Mouse (Mus musculus): ENCODE measurements around the gene Ppil1. TPM values are rescaled to one million over a fixed set of nuclear protein-coding genes. Genes with fewer than 3 reads are reported as not detected.
A peak's percentile ranks its signal among the peaks of the same experiment; 100 is the strongest.
"Not testable (repeated sequence)": the region's sequence is repeated elsewhere in the genome, so short reads cannot be mapped to it uniquely, and the experiment has no call there.

The Ppil1 gene
- total RNA-seq, 1 experiment from 2014 or later = 69.8 TPM

DNA sequence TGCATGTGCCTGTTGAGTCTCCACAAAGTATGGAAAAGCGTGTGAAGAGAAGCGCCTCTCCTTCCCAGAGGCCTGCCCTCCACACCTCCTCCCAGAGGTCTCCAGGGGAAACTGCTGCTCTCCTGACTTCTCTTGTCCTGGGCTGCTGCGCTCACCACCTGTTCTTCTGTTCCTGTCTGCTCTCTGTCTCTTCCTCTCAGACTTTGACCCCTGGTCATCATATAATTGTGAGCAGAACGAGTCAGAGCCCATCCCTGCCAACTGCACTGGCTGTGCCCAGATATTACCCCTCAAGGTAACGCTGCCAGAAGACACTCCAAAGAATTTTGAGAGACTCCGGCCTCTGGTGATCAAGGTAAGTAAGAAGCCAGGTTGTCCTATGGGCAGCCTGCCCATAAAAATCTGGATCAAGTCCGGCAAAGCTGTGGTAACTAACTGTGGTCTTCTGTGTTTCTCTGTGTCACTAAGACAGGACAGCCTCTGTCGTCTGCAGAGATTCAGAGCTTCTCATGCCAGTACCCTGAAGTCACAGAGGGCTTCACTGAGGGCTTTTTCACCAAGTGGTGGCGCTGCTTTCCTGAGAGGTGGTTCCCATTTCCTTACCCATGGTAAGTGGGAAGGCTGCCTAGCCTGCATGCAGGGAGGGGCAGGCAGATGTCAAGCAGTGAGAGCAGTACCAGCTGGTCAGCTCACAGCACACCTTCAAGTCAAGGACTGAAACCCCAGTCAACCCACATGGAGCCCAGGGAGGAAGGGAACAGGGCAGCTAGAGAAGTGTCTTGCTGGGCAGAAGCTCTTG, 30.0 kb upstream of the Ppil1 start:
- ATAC-seq (replicated peaks in 1 of 2; ENCODE audit: insufficient read depth in 1 of 2, low FRiP score in 2 of 2, low TSS enrichment in 1 of 2, low read depth in 1 of 2, poor library complexity in 2 of 2, severe bottlenecking in 2 of 2) = no peak

DNA sequence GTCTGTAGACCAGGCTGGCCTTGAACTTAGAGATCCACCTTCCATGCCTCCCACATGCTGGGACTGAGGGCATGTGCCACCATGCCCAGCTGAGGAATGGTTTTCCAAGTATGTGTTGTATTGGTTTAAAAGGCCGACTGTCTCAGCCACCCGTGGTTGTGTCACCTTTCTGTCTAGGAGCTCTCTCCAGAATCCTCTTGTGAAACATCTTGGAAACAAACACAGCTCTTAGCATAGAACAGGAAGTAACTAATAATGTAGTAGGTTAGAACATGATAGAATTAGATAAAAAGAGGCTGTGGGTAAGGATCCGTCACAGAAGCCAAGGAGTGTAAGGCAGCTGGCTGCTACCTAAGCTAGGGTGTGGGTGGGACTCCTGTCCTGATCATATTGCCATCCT, 29.0 kb upstream of the Ppil1 start:
- ATAC-seq (replicated peaks in 1 of 2; ENCODE audit: insufficient read depth in 1 of 2, low FRiP score in 2 of 2, low TSS enrichment in 1 of 2, low read depth in 1 of 2, poor library complexity in 2 of 2, severe bottlenecking in 2 of 2) = no peak

DNA sequence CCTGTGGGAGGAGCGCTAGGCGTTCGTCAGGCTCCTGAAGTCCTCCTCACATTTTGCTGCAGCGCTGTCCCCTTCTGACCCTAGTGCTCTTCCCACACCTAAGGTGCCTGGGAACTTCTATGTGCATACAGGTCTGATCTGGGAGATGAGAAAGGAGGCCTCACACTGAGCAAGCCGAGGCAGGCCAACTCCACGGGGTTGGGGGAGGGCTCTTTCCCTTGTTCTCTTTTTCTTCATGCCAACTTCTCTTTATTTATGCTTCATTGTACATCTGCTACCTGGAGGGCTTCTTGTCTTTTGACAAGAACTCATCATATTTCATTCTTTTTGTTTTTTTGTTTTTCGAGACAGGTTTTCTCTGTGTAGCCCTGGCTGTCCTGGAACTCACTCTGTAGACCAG, 27.8 kb upstream of the Ppil1 start:
- no peak for ATAC-seq (replicated peaks in 1 of 2; ENCODE audit: insufficient read depth in 1 of 2, low FRiP score in 2 of 2, low TSS enrichment in 1 of 2, low read depth in 1 of 2, poor library complexity in 2 of 2, severe bottlenecking in 2 of 2)

DNA sequence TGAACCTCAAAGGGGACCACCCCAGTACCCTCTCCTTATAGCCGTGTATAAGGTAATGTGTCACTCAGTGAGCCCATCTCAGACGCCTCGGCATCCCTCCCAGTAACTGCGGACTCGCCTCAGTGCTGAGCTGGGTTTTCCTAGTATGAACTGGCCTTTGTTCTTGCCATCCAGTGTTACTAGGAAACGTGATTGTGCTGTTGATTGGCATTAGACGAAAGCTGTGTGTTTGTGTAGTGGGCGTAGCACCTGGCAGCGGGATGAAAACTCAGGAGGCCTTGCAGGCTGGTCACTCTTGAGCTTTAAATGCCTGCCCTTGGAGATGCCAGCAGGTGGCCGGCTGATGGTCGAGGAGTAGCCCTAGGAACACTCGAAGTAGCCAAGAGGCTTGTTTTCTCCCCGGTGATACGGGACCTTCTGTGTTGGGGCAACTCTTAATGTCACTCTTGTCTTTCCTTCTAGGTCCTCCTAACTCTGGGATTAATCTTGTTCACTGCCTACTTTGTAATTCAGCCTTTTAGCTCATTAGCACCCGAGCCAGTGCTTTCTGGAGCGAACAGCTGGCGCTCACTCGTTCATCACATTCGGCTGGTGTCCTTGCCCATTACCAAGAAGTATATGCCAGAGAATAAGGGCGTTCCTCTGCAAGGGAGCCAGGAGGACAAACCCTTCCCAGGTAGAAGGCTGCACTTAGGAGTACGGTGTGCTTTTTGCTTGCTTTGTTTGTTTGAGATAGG, 18.4 kb upstream of the Ppil1 start:
- ATAC-seq (replicated peaks in 1 of 2; ENCODE audit: insufficient read depth in 1 of 2, low FRiP score in 2 of 2, low TSS enrichment in 1 of 2, low read depth in 1 of 2, poor library complexity in 2 of 2, severe bottlenecking in 2 of 2) = no peak

DNA sequence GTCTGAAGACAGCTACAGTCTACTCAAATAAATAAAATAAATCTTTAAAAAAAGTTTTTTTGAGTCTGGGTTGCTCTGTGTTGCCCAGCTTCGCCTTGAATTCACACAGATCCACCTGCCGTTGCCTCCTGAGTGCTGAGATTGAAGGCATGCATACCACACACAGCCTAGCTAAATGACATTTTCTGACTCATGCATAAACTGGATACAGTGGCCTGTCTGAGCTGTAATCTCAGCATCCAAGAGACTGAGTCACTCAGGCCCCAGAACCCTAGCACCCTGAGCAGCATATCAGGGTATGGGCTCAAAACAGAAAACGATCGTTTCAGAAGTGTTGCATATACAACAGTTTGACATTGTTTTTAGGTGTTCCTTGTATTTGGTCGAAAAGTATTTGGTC, 17.6 kb upstream of the Ppil1 start:
- no peak for ATAC-seq (replicated peaks in 1 of 2; ENCODE audit: insufficient read depth in 1 of 2, low FRiP score in 2 of 2, low TSS enrichment in 1 of 2, low read depth in 1 of 2, poor library complexity in 2 of 2, severe bottlenecking in 2 of 2)

DNA sequence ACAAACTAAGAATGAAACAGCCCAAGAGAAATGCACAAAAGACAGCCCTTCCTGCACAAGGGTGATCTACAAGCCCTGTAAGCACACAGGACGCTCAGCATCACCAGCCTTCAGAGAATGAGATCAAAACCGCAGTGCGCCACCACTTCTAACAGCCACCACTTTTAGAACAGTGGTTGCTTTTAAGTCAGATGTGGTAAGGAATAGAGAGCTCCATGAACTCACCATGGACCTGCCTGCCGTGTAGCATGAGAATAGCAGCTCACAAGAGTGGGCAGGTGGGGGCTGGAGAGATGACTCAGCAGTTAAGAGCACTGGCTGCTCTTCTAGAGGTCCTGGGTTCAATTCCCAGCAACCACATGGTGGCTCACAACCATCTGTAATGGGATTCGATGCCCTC, 16.4 kb upstream of the Ppil1 start:
- ATAC-seq (replicated peaks in 1 of 2; ENCODE audit: insufficient read depth in 1 of 2, low FRiP score in 2 of 2, low TSS enrichment in 1 of 2, low read depth in 1 of 2, poor library complexity in 2 of 2, severe bottlenecking in 2 of 2) = no peak

DNA sequence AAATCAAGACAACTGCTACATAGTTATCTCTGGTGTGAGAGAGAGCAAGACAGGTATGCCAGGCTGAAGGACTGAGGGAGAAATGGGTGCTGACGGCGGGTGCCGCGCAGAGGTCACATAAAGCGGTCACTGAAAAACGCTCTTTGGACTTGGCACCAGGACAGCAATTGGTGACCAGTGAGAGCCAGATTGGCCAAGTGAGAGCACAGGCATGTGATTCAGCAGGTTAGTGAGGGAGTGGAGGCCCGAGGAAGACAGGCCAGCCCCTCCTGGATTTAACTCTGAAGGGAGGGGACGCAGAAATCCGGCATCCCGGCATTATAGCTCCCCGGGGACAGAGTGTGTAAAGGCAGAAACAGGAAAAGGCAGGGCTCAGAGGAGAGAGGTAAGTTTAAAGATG, 9.9 kb upstream of the Ppil1 start:
- no peak for ATAC-seq (replicated peaks in 1 of 2; ENCODE audit: insufficient read depth in 1 of 2, low FRiP score in 2 of 2, low TSS enrichment in 1 of 2, low read depth in 1 of 2, poor library complexity in 2 of 2, severe bottlenecking in 2 of 2)

DNA sequence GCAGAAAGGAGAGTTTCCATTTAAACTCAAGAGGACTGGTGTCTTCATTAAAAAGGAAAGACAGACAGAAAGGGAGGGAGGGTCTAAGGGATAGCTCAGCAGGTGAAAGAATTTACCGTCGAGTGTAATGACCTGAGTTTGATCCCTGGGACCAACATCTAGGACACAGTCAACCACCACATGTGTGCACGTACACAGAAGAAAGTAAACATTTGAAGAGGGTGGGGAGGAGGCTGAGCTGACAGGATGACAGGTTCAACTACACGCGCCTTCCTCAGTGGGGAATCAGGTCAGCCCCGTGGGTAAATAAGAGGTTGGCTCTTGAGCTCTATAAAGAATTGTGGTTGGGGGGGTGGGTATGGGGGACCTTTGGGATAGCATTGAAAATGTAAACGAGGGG, 9.2 kb upstream of the Ppil1 start:
- ATAC-seq (replicated peaks in 1 of 2; ENCODE audit: insufficient read depth in 1 of 2, low FRiP score in 2 of 2, low TSS enrichment in 1 of 2, low read depth in 1 of 2, poor library complexity in 2 of 2, severe bottlenecking in 2 of 2) = no peak

DNA sequence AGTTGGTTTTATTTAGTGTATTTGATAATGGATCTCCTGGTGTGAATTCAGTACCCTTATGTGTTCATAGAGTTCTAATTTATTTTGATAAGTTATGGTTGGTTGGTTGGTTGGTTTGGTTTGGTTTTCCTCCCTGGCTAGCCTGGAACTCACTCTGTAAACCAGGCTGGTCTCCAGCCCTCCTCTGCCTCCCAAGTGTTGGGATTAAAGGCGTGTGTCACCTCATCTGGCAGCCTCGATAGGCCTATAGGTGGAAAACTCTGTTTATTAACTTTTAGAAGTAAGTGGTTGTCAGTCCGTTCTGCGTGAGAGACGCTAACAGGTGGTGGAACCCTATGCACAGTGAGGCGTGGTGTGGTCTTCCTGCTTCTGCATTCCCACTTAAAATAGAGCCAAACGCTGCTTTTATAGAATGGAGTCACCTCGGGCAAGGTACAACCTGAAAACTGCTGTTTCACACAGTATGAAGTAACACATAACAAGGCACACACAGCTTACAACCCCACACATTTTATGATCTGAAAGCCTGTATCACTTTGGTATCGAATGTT, 6.2 kb upstream of the Ppil1 start:
- ATAC-seq (replicated peaks in 1 of 2; ENCODE audit: insufficient read depth in 1 of 2, low FRiP score in 2 of 2, low TSS enrichment in 1 of 2, low read depth in 1 of 2, poor library complexity in 2 of 2, severe bottlenecking in 2 of 2) = no peak

DNA sequence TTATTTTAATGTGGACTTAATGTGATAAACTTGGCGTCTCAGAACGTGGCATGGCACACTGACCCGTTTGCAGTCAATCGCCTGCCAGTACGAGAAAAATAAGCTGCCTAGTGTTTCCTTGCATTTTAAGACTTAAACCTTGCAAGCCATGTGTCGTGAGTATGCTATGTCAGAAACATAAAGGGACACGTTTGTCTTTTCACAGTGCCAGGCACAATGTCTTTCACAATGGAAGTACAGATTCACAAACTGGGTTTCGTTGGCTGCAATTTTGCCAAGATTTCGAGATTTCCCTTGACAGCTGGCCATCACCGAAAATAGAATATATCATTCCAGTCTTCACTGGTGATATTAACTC, 5.3 kb upstream of the Ppil1 start:
- ATAC-seq (replicated peaks in 1 of 2; ENCODE audit: insufficient read depth in 1 of 2, low FRiP score in 2 of 2, low TSS enrichment in 1 of 2, low read depth in 1 of 2, poor library complexity in 2 of 2, severe bottlenecking in 2 of 2) = no peak

DNA sequence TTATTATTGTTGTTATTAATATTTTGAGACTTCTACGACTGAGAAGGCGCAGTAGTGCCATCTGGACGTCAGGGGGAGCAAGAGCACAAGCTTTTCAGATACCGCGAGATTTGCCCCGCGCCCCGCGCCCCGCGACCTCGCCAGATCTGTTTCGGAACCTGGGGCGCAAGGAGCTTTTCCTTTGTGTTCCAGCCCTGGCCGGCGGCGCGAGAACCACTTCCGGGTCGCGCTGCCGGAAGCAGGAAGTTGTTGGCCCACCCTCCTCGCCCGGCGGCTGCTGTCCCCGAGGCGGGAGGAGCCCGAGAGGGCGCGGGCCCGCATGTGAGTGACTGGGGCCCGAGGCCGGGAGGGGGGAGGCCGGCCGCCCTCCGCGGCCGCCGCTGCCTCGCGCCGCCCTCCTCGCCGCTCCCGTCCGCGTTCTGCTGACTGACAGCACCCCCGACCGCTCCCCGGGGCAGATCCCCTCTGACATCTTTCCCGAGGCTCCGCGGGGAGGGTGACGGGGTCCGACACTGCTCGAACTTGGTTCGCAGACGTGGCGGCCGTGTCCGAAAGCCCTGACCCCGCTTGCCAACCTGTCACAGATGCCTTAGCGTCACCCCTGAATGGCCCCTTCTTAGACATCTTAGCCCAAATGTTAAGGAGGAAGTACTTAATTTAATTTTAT, 4.8 kb upstream of the Ppil1 start, which contains the start of gene BC004004:
Gene BC004004 (plus strand): TSS at position 107 of the 667 bp plus-strand sequence.
- ATAC-seq (replicated peaks in 1 of 2; ENCODE audit: insufficient read depth in 1 of 2, low FRiP score in 2 of 2, low TSS enrichment in 1 of 2, low read depth in 1 of 2, poor library complexity in 2 of 2, severe bottlenecking in 2 of 2) = peak; percentile 89 to 92

DNA sequence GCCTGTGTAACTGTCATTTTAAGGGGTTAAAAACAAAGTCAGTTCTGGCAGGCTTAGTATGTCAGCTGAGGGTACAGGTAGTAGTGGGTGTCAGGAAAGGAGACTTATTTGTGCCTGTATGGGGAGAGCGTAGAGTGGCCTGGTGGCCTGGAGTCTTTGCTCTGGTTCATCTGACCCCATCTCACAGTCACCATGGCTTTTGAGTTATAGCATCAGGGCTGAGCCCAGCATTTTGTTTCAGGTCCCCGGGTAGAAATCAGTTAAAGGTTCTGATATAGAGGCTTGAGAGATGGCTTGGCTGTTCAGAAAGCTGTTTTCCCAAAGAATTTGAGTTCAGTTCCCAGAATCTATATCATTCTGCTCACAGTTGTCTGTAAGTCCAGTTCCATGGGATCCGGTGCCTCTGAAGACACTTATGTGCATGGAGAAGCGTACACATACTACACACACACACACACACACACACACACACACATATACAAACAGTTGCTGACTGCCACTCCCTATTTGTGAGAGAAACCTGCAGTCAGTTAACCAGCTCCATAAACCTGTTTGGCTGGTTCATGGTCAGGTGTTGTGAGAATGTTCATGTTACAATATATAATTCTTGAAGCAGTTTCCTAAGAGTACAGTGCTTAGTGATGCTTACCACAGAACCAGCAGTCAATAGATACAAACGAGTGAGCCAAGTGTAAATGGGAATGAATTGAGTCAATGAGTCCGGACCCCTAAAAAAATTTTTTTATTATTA, 4.1 kb upstream of the Ppil1 start:
- ATAC-seq (replicated peaks in 1 of 2; ENCODE audit: insufficient read depth in 1 of 2, low FRiP score in 2 of 2, low TSS enrichment in 1 of 2, low read depth in 1 of 2, poor library complexity in 2 of 2, severe bottlenecking in 2 of 2) = no peak

DNA sequence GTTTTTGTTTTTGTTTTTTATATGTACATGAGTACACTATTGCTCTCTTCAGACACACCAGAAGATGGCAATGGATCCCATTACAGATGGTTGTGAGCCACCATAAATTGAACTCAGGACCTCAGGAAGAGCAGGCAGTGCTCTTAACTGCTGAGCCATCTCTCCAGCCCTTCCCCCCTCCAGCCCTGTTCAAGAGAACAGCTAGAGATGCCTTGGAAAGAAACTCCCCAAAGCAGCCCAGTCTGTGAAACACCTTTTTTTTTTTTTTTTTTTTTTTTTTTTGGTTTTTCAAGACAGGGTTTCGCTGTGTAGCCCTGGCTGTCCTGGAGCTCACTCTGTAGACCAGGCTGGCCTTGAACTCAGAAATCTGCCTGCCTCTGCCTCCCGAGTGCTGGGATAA, 3.1 kb upstream of the Ppil1 start:
- ATAC-seq (replicated peaks in 1 of 2; ENCODE audit: insufficient read depth in 1 of 2, low FRiP score in 2 of 2, low TSS enrichment in 1 of 2, low read depth in 1 of 2, poor library complexity in 2 of 2, severe bottlenecking in 2 of 2) = not testable (repeated sequence)

DNA sequence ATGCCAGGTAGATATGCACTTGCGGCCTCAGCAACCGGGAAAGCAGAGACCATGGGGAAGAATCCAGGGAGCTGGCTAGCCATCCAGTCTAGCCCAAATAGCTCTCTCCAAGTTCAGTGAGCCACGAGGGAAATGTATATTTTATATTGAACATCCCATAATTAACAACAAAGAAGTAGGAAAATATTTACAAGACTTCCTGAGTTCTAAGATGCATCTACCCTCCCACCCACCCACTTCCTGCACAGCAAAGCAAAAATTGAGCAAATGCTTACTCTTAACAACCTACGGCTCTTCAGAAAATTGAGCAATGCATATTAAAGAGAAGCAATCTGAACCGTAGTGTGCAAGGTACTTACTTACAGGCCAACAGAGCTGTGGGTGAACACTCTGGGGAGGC, 774 bp upstream of the Ppil1 start:
- ATAC-seq (replicated peaks in 1 of 2; ENCODE audit: insufficient read depth in 1 of 2, low FRiP score in 2 of 2, low TSS enrichment in 1 of 2, low read depth in 1 of 2, poor library complexity in 2 of 2, severe bottlenecking in 2 of 2) = no peak

DNA sequence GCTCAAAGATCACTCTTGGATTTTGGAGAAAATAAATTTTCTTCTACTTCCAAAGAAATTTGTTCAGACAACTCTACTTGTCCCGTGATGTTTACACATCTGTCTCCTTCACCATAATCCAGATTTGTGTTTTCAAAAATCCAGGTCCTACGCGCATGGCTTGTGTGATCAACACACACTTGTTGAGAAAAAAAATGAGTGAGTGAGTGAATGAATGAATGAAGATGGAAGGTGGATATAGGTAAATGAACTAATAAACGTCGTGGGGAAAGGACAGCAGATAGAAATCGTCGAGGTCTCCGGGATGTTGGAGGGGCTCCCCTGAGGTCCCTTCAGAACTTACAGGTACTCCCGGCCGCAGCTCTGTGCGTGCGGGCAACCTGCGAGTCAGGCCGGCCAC, 569 bp downstream of the Ppil1 start:
- 0 out of 4 replicates have a peak, but pooled peaks of 1 of the 2 experiments have one; percentile 4 for ATAC-seq (replicated peaks in 1 of 2; ENCODE audit: insufficient read depth in 1 of 2, low FRiP score in 2 of 2, low TSS enrichment in 1 of 2, low read depth in 1 of 2, poor library complexity in 2 of 2, severe bottlenecking in 2 of 2)

DNA sequence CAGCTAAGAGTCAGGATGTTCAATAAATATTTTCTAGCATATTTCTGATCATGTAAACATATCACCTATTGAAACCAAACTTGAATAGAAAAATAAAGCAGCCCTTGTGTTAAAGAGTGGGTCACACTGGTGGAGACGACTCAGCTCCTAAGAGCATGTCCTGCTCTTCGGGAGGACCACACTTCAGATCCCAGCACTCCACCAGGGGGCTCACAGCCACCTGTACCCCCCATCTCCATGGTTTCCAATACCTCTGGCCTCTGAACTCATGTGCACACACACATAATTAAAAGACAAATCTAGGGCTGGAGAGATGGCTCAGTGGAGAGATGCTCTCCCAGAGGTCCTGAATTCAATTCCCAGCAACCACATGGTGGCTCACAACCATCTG, 1.7 kb downstream of the Ppil1 start:
- no peak for ATAC-seq (replicated peaks in 1 of 2; ENCODE audit: insufficient read depth in 1 of 2, low FRiP score in 2 of 2, low TSS enrichment in 1 of 2, low read depth in 1 of 2, poor library complexity in 2 of 2, severe bottlenecking in 2 of 2)

DNA sequence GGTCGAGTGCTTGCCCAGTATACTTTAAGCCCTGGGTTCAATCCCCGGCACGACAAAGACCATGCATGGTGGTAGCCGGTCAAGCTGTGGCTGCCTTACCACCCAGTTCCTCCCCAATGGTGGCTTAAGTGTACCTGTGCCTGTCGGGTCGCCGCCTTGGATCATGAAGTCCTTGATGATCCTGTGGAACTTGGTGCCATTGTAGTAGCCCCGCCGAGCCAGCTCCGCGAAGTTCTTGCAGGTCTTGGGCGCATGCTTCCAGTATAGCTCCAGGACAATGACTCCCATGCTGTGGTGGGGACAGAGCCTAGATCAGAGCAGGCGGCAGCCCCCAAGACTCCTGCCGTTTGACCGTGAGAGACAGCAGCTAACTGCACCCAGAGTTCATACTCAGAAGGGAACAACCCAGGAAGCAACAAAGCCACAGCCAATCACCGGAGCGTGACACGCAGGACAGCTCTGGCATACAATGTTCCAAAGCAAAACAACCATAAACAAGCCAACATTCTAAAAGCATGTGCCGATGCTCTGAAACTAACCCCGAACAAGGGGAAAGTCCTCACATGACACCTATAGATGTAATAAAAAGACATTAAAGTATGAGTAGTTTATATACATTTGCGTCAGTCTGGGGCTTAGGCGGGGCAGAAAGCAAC, 2.3 kb downstream of the Ppil1 start:
- no peak for ATAC-seq (replicated peaks in 1 of 2; ENCODE audit: insufficient read depth in 1 of 2, low FRiP score in 2 of 2, low TSS enrichment in 1 of 2, low read depth in 1 of 2, poor library complexity in 2 of 2, severe bottlenecking in 2 of 2)
